Mouse (Mus musculus) cerebellum, adult 2 months (tissue): ENCODE measurements at regions not wholly inside any gene's neighbourhood (a gene's known extent, or its start where the extent isn't known, plus 50 kb on each side); places are given as distances from the start of the nearest gene placed in this dataset.

Source experiments
- CTCF ChIP-seq: fragments of 200-500 bp; IDR thresholded peaks from 2 replicates; pipeline ENCODE4 v1.5.1; 2011; ENCODE audit warnings: low read depth, mild to moderate bottlenecking, control low read depth, low read length, moderate library complexity, borderline replicate concordance; ENCODE audit not compliant: insufficient read depth
- POLR2A ChIP-seq: fragments of 200-500 bp; IDR thresholded peaks from 2 replicates; pipeline ENCODE4 v1.6.1; 2011; ENCODE audit warnings: low read length, control low read depth, borderline replicate concordance; ENCODE audit not compliant: insufficient read depth

DNA sequence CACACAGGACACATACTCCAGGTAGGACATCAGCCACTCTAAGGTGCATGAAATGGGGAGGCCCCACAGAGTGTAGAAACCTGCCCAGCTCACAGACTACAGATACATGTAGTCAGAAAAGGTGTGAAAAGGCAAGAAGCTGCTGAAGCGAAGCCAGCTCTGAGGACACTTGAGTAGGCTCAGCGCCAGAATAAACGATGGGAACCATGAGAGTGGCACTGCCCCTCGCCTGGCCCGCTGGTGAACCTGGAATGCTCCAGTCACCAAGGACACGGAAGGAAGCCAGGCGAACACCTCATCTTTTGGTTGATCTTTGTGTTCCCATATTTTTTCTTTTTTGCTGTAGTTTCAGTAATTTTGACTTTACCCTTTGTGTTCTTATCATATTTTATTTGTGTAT, 381.8 kb downstream of the Pmp22 start:
- no peak for TF ChIP-seq CTCF
- TF ChIP-seq POLR2A = no peak
